Mouse (Mus musculus): ENCODE measurements around the gene Jun.

The Jun gene

DNA sequence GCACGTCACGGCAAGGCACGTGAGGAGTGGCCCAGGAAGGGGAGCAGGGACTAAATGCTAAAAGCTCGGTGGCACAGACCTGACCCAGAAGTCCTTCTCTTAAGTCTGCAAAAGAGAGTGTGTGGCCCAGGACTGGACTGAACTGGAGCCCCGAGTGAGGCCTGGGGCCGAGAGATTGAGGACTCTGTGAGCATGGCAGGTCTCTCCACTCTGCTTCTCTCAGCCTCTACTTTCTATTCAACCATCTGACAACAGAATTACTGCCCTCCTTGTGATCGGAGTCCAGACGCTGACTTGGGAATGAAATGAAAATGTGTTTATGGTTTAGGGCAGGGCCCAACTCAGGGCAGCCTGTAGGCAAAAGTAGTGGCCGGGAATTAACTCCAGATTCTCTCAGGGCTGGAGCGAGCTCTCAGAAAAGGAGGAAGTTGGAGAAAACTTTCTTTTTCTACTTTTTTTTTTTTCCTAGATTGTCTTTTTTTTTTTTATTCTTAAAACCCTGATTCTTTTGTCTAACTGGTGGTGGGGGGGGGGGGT is 21.3 kb upstream of the Jun start:
- no peak for DNase-seq (ENCODE audit: low spot score)

DNA sequence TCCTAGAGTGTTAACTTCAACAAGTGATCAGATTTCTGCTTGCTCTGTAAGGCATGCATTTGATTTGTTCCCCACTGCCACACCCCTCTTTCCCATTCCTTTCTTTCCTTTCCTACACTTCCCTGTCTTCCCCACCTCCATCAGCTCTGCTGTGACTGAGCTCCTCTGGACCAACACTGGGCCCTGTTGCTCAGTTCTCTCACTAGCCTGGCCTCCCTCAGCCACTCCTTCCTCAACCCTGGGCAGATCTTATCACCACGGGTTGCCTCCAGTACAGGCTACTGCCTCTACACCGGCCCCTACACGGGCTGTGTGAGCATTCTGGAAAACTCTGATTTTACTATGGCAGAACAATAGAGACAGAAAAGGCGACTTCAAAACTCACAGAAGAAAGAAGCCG is 18.4 kb upstream of the Jun start:
- DNase-seq (ENCODE audit: low spot score), result no peak

DNA sequence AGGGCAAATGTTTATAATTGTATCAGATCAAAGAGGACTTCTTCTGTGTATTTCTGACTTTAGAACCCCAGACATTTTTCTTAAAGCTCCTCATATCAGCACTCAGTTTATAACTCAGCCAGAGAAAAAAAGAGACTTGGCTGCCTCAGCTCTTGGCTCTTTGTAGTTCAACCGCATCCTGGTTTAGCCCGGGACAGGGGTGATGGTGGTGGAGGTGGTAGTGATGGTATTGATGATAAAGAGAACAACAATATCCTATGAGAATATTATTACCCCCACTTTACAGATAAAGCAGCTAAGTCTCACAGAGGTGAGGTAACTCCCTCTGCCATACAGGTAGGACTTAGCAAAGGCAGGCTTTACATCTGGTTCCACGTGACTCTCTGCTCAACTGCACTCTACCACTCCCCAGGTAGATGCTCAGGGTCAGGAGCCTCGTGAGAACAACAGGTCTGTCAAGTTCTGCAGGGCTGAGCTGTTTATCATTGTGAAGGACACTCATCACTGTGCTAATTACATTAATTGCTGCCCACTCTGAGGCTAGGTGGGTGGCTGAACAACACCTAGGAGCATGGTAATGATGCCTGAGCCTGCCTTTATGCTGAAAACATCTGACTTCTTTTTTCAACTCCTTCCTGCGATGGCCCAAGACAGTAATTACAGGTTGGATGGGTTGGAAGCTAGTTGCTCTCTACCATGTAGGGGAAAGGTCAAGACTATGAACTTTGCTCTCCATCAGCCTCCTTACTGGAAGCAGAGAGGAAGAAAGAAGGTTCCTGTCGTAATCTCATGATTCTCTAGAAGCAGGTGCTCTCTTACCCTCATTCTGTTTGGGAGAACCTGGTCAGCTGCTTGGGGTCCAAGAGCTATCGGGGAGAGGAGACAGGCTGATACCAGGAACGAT is 16.3 kb upstream of the Jun start:
- DNase-seq (ENCODE audit: low spot score), result no peak

DNA sequence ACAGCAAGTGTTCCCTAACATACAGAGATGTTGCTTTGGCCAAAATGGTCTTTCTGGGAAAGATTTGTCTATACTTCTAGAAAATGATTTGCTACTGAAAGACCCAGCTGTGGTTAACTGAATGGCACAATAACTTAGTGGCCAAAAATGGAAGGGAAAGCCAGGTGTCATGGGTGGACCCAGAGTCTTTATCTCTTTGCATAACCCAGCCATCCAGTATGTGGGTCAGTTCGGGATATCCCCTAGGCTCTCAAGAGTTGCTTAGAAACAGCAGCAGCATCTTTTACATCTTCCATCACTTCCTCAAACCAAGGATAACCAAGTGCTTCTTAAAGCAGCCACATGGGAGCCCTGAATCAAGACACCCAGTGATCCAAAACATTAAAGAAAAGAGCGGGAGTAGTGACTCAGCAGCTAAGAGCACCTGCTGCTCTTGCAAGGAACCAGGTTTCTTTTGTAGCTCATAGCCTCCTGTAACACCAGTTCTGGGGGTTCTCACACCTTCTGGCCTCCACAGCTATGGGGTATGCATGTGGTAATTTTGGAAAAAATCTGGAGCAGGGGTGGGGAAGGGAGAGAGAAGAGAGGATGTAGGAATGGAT is 11.7 kb upstream of the Jun start:
- no peak for DNase-seq (ENCODE audit: low spot score)

DNA sequence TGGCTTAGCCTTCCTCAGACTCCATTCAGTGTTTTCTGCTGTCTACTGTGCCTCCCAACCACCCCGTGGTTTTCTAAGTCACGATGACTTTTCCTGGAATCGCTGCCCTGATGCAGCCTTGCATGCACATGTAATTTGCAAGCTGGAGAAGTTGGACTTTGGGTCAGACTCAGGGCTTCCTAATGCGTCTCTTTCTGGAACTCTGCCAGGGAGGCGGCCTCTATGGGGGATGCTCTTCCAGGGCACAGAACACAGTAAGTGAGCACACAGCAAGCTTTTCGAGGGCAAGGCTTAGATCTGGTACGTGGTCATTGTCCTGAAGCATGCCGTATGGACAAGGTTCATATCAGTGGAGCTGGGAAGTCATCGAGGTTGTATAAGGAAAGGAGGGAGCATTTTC is 10.9 kb upstream of the Jun start:
- DNase-seq (ENCODE audit: low spot score), result no peak

DNA sequence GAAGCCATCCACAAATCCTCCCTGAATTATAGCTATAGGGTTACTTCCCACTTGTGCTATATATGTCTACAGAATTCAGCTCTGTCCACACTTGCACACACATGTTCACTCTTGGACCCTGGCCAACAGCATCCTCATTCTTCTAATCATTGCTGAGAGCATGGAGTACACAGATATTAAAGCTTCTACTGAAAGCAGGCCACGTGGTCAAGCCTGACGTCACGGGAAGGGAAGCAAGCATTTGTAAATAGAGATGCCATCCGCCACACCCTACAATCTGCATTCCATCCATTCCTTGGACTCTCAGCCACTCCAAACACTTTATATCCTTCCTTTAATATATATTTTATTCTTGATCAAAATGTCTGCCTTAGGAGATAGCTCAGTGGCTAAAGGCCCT is 5.2 kb upstream of the Jun start:
- no peak for DNase-seq (ENCODE audit: low spot score)

DNA sequence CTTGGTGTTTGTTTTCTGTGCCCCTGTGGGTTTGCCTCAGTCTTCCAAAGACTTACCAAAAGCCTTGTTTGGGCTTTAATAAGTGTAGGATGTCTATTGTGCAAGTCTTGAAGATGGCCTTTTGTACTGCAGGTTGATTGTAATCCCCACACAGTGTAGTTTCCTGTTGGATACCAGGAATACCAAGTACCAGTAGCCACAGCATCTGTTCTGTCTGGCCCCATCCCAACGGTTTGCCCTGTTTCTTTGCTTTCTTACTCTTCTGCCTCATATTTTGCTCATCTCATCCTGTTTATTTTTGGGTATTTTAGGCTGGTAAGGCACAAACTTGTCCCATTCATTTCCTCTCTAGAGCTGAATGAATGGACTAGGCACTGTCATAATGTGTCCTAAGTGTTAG is 3.3 kb upstream of the Jun start:
- DNase-seq (ENCODE audit: low spot score), result no peak

DNA sequence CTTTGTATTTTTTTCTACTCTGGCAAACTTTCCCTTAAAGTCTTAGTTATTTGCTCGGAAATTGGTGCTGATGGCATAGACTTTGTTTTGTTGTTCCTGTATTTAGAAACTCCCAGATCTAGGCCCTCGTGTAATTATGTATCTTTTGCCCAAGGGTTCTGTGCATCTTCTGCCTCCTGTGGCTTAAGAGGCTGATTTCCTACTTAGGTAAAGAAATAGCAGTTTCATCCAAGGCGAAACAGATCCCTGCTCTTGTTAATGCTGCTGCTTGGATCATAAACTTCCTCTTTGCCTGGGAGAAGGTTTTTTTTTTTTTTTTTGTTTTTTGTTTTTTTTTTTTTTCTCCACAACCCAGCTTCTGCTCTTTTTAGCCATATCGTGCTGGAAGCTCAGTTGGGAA is 2.3 kb upstream of the Jun start:
- DNase-seq (ENCODE audit: low spot score), result no peak

DNA sequence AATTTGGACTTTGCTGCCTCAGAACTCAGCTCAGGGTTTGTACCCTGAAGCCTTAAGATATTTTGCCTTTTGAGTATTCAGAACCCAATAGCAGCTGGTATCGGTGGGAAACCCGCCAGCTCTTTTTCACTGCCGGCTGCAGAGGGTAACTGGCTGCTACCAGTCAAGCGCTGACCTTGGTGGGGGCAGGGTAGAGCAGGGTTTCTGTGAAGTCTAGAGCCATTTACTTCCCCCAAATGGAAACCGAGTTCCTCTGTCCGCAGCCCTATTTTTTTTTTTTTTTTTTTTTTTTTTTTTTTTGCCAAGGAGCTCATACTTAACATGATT is 1.7 kb upstream of the Jun start:
- peak; percentile 55 for DNase-seq (ENCODE audit: low spot score)

DNA sequence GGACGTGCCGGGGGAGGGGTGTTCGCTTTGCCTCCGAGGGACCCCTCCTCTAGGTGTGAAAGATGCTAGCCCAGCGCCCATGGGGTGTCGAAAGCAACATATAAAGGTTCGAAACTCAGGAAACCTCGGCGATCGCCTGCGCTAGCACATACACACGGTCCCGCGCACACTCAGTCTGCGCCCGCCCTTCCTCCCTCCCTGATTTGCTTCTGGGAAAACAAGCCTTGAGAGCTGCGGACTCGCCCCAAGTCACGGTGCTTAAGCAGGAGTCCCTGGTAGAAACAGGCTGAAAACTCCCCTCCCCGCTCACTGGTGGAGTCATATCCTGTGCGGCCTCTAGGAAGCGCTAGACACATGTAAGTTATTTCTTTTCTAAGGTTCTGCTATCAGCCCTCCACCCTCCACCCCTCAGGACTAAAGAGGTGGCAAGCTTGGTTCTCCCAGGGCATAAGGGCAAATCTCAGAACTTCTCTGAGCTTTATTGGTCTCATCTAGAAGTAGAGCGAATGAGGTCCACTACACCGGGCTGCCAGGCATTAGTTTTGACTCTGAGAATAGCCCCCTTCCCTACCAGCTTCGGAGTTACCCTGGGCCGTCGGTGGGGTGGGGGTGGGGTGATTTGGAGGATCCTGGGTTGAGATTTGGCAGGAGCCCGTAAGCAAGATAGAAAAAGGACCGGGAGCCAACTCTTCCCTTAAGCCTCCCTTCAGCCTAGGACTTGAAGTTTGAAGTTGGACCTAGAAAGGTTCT is 1.2 kb upstream of the Jun start:
- DNase-seq (ENCODE audit: low spot score), result peak; percentile 78

DNA sequence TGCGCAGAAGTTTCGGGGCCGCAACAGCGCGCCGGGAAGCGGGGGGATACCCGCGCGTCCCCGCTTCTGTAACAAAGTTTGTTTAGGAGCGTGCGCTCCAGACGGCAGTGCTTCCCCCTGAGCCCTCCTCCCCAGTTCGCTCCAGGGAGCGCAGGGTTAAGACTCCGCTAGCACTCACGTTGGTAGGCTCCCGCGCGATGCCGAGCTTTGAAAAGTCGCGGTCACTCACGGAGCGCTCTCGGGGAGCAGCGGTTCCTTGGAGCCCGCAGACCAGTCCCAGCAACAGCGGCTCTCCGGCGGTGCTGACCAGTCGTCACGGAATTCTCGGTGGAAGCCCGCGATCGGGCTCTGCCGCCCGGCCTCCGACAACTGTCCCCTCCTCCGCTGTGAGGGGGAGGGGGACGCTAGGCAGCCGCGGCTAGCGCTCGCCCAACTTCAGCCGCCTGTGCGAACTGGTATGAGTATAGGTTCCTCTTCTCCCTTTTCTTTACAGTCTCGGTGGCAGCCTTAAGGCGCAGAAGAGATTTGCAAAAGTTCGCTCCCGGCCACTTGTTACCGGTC is 631 bp downstream of the Jun start:
- peak; percentile 56 for DNase-seq (ENCODE audit: low spot score)

DNA sequence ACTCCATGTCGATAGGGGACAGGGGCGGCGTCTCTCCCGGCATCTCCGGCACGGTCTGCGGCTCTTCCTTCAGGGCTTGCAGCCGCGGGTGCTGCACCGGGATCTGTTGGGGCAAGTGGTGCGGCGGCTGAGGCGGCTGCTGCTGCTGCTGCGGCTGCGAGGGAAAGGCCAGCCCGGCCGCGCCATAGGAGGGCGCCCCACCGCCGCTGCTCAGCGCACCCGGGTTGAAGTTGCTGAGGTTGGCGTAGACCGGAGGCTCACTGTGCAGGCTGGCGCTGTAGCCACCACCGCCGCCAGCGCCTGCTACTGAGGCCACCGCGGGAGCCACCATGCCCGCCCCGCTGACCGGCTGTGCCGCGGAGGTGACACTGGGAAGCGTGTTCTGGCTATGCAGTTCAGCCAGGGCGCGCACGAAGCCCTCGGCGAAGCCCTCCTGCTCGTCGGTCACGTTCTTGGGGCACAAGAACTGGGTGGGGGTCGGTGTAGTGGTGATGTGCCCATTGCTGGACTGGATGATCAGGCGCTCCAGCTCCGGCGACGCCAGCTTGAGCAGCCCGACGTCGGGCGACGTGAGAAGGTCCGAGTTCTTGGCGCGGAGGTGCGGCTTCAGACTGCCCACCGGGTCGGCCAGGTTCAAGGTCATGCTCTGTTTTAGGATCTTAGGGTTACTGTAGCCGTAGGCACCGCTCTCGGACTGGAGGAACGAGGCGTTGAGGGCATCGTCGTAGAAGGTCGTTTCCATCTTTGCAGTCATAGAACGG is 1.3 kb downstream of the Jun start:
- DNase-seq (ENCODE audit: low spot score), result peak; percentile 65

DNA sequence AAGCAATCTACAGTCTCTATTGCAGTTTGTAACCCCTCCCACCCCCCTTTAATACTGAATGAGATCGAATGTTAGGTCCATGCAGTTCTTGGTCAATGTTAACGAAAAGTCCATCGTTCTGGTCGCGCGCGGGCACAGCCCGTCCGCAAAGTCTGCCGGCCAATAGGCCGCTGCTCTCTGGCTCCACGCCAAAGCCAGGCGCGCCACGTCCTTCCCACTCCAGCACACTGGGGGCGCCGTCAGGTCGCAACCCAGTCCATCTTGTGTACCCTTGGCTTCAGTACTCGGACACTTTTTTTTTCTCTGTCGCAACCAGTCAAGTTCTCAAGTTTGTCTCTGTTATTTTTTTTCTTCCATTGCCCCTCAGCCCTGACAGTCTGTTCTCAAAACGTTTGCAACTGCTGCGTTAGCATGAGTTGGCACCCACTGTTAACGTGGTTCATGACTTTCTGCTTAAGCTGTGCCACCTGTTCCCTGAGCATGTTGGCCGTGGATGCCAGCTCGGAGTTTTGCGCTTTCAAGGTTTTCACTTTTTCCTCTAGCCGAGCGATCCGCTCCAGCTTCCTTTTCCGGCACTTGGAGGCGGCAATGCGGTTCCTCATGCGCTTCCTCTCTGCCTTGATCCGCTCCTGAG is 2.0 kb downstream of the Jun start:
- peak; percentile 73 for DNase-seq (ENCODE audit: low spot score)

DNA sequence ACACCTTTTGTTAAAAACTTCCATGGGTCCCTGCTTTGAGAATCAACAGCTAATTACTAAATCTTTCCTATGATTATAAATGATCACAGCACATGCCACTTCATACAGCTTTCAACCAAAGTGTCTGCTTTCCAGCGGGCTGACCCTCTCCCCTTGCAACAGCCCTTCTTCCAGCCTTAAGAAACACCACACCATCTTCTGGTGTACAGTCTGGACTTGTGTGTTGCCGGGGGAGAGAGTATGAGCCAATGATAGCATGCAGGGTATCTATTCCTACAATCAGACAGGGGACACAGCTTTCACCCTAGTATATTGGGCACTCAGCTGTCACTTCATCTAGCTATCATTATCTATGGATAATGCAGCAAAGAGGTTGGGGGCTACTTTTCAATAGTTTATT is 2.9 kb downstream of the Jun start:
- DNase-seq (ENCODE audit: low spot score), result no peak

DNA sequence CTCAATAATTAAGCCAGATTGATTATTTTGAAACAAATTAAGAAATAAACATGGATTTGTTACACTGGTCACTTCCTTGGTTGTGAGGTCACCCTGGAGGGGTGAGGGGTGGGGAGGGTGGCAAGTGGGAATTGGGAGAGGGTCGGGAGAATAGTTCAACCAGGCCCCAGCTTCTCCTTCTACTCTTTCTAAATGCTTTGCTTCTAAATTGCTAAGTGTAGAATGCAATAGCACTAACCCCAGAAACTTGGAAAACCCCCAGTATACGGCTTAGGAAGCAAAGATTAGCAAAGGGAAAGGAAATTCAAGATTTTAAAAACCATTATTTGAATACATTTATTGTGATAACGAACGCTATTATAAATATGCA is 3.3 kb downstream of the Jun start:
- DNase-seq (ENCODE audit: low spot score), result no peak

DNA sequence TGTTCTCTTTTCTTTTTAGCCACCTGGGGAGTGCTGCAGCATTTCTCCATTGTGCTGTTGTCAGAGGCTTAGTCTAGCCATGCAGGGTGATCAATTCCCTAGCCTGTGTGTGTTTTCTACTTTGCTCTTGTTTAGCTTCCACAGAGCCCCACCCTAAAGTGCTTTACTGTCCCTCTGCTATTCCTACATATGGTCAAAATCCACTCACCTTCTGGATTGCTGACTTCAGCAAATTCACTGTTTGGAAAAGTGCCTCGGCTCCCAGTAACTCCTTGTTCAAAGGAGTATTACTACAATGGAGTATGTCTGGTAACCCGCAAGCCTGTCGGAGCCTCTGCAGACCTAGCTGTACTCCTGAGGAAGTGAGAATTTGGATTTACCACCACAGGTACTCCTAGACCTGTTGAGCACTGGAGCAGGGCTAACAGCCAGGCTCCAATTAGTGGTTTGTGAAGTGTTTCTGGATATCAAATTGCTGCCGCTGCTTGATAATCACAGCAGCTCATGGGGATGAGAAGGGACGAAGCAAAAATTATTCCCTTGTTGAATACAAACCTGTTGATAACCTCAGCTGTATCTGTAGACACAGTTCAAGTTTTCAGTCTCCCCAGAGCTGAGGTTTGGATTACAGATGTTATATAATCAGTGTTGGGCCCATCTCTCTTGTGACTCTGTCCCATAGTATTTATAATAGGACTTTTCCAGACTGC is 3.8 kb downstream of the Jun start:
- no peak for DNase-seq (ENCODE audit: low spot score)

DNA sequence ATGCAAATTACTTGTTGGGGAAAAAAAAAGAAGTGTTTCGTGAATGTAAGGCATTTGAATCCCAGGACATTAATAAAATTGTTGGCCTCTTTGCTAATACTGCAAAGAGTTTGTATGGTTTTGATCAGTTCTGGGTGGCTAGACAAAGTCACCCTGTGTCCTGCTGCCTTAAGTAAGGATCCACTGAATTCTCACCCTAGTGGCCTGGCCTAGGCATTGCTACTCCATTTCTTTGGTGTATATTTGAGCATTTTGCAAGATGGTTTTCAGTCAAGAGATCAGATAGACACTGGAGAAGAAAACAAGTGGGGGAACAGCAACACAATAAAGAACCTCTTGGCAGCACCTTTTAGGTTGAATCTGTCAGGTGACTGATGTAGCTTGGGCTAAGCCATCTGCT is 6.9 kb downstream of the Jun start:
- no peak for DNase-seq (ENCODE audit: low spot score)

DNA sequence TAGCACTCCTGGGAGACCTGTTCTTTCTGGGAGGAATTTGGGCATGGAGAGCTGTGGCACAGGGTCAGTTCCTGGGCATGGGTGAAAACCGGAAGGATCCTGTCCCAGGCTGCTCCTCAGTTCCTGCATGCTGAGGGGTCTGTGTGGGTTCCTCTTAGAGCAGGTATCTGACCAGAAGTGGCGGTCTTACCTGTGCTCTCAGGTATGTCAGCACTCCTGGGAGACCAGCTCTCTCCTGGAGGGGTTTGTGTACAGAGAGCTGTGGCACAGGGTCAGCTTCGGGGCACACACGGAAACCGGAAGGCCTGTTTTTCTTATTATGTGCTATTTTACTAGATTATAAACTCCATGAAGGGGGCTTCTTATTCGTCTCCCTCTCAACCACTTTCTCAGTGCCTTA is 7.3 kb downstream of the Jun start:
- DNase-seq (ENCODE audit: low spot score), result no peak

DNA sequence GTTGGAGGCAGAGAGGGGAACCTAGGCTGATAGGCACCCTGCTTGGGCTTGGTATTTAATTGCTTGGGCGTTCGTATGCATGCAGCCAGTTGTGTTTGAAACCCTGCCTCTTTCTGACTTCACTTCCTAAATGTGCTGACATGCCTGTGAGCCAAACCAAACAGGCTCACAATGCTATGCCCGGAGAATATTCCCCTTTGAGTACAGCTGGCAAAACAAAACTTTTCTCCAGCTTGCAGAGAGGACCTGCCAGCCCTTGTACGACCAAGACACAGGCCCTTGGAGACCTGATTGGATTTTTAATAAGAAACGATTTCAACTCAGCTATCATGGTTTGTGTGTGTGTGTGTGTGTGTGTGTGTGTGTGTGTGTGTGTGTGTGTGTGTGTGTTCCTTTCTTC is 14.0 kb downstream of the Jun start:
- no peak for DNase-seq (ENCODE audit: low spot score)

DNA sequence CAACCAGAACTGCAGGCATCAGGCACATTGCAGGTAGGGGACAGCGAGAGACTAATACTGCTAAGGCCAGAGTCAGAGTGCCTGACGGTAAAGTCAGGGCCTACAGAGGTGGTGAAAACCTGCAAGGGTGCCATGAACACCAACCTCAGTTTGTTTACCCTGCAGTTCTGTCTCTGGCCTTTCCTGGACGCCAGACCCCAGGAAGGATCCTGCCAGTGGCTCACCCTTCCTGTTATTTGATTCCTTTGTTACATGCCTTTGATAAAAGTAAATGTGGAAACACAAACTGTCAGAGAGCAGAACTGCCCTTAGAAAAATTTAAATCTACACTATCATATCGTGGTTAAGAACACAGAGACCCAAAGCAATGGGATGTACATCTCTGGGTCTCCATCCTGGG is 20.9 kb downstream of the Jun start:
- no peak for DNase-seq (ENCODE audit: low spot score)
